ENCODE assay signal across 17 mouse cellular contexts in the genomic region with DNA sequence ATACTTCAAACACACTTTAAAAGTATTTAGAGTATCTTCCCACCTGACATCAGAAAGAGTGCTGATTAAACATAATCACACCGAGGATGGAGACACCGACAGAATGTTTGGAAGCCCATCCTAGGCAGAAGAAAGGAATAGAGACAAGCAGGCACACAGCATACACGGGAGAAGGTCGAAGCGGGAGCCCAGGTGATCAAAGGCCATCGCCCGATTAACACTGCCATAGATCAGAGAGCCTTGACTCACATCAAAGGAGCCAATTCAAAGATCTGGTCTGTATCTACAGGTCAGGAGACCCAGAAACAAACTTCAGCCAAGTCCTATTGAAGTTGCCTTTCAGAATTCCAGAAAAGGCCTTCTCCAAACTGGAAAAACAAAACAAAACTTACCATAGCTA.
"Had no signal": no experiment of that assay in that cellular context is flagged by ENCODE, and none has a peak within 500 bp of the region (broad histone marks: within the 10 kb centered on the region; RNA-seq: fewer than 3 reads in every experiment).

No protein-coding gene starts in this region.

- H3K9ac ChIP-seq: lung, embryonic 14.5 days; midbrain, embryonic 12.5 days; neural tube, embryonic 13.5 days; neural tube, embryonic 15.5 days; stomach, embryonic 15.5 days had no signal

- H3K4me1 ChIP-seq: stomach, embryonic 15.5 days had no signal

- H3K9me3 ChIP-seq: midbrain, embryonic 12.5 days; neural tube, embryonic 13.5 days; neural tube, embryonic 15.5 days; stomach, embryonic 15.5 days had no signal

- H3K4me2 ChIP-seq: lung, embryonic 14.5 days; neural tube, embryonic 13.5 days; neural tube, embryonic 15.5 days; stomach, embryonic 15.5 days had no signal

- H3K4me3 ChIP-seq: midbrain, embryonic 12.5 days; myocyte; neural tube, embryonic 13.5 days; neural tube, embryonic 15.5 days; stomach, embryonic 15.5 days had no signal

- DNase-seq: lung, adult 18-20 months; lung, embryonic 14.5 days; lung, postnatal 10 days; lung, postnatal 4 days; right cerebral cortex, adult 18-20 months; right cerebral cortex, postnatal 14 days; thymus, adult 2 months; thymus, postnatal 25 days; thymus, postnatal 4 days had no signal

- ATAC-seq: midbrain, embryonic 16.5 days had no signal

- H3K36me3 ChIP-seq: stomach, embryonic 15.5 days had no signal

- H3K27ac ChIP-seq: midbrain, embryonic 10.5 days; midbrain, embryonic 12.5 days; neural tube, embryonic 13.5 days; neural tube, embryonic 15.5 days; stomach, embryonic 15.5 days; stomach, postnatal 0 days had no signal

- H3K27me3 ChIP-seq: neural tube, embryonic 13.5 days; neural tube, embryonic 15.5 days; stomach, embryonic 15.5 days had no signal
